Mouse (Mus musculus) lung, postnatal 0 days (tissue): Measurements from ENCODE around the gene Gm49395.

Experiments
- CTCF ChIP-seq: IDR thresholded peaks from 2 replicates; pipeline ENCODE4 v1.5.1; 2016; ENCODE audit warnings: antibody characterized with exemption, mild to moderate bottlenecking
- EP300 ChIP-seq: IDR thresholded peaks from 2 replicates; pipeline ENCODE4 v1.6.1; 2016; ENCODE audit warnings: antibody characterized with exemption, mild to moderate bottlenecking, control low read depth

DNA sequence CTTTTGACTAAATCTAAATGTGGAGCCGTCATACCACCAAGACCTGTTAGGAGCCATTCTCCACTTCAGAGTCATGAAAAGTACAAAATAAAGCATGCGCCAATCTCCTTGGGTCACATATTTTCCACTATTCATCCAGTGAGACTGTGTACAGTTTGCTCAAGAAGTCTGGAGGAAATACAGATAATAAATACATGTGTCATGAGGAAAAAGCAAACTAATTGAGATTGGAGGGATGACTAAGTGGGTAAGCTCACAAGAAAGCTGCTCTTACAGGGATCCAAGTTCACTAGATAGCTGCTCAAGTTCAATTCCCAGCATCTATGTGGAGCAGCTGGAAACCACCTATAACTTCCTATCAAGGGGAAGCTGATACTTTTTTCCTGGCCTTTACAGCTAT lies 24.8 kb upstream of the Gm49395 start:
- TF ChIP-seq CTCF (no peak), EP300 (no peak)
